In the genomic region with DNA sequence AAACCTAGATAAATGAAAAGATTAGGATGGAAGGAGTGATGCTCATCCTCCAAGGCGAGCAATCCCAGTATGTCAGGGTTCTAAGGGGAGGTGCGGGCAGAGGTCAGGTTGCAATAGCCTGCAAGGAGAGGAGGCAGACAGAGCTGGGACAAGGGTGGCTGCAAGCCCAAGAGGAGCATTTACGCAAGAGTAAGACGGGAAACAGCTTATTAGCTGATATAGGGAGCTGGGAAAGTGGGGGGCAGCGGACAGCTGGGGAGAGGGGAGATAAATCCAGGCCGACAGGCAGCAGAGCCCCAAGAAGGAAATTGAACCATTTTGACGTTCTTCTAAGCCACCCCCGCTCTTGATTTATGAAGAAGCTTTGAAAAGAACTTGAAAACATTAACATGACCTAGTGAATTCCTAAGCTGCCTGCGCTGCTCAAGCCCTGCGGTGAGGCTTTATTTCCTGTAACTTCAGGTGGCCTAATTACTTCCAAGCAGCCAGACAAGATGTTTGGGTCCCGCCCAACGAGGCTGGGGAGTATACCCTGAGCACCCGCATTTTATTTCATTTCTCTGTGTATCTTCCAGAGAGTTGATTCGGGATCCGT, we compare ENCODE assay signal across 14 mouse cellular contexts.
DNase-seq lines count a peak whose midpoint lies in the region; ATAC-seq and TF ChIP-seq lines count a peak whose summit lies in the region.
"Had no signal": no experiment of that assay in that cellular context is flagged by ENCODE, and none has a peak within 500 bp of the region (broad histone marks: within the 10 kb centered on the region; RNA-seq: fewer than 3 reads in every experiment).

No protein-coding gene starts in this region.

- intact Hi-C loops in heart, postnatal 14 days (cut with DNase I) = no loop called here

- H3K36me3 ChIP-seq in heart, embryonic 10.5 days = peaks cover 45% of the 10 kb centered on the region
- H3K36me3 ChIP-seq in E14TG2a.4 (ENCODE audit: insufficient read depth, low read length) = peaks cover 7% of the 10 kb centered on the region
- H3K36me3 ChIP-seq in embryonic facial prominence, embryonic 15.5 days = peaks cover 8% of the 10 kb centered on the region

- H3K4me1 ChIP-seq in heart, embryonic 10.5 days = peaks cover 16% of the 10 kb centered on the region
- peaks cover 14% of the 10 kb centered on the region for H3K4me1 ChIP-seq in E14TG2a.4 (replicated peaks; ENCODE audit: low read depth, low read length)
- H3K4me1 ChIP-seq in embryonic facial prominence, embryonic 15.5 days = peaks cover 12% of the 10 kb centered on the region

- no peak overlapping the region for H3K4me3 ChIP-seq in heart, embryonic 10.5 days
- H3K4me3 ChIP-seq in E14TG2a.4 (replicated peaks; ENCODE audit: low read length) = peak overlapping the region; percentile 71
- H3K4me3 ChIP-seq in embryonic facial prominence, embryonic 15.5 days (replicated peaks) = no peak overlapping the region
- H3K4me3 ChIP-seq: hindbrain, embryonic 10.5 days had no signal

- ATAC-seq in embryonic facial prominence, embryonic 15.5 days (ENCODE audit: insufficient number of reproducible peaks, low FRiP score, low TSS enrichment, low read depth) = no peak
- no peak for ATAC-seq in monocyte, adult 5-6 weeks (replicated peaks; ENCODE audit: insufficient number of reproducible peaks, low FRiP score, low TSS enrichment, poor library complexity, severe bottlenecking)
- ATAC-seq: Patski had no signal

- H3K9me3 ChIP-seq in heart, embryonic 10.5 days = 0 out of 2 replicates have a peak, but pooled peaks cover under 1% of the 10 kb centered on the region
- H3K9me3 ChIP-seq in E14TG2a.4 (ENCODE audit: low read length) = no peaks in the 10 kb centered on the region
- no peaks in the 10 kb centered on the region for H3K9me3 ChIP-seq in embryonic facial prominence, embryonic 15.5 days (replicated peaks)

- no peak overlapping the region for H3K9ac ChIP-seq in embryonic facial prominence, embryonic 15.5 days

- H3K27me3 ChIP-seq in heart, embryonic 10.5 days (ENCODE audit: insufficient read depth, poor library complexity, severe bottlenecking) = no peaks in the 10 kb centered on the region
- H3K27me3 ChIP-seq in E14TG2a.4 (ENCODE audit: insufficient read depth, low read length) = no peaks in the 10 kb centered on the region
- H3K27me3 ChIP-seq in embryonic facial prominence, embryonic 15.5 days = no peaks in the 10 kb centered on the region
- H3K27me3 ChIP-seq: Patski had no signal

- H3K4me2 ChIP-seq in embryonic facial prominence, embryonic 15.5 days (replicated peaks) = no peak overlapping the region

- DNase-seq in heart, embryonic 10.5 days (ENCODE audit: low spot score) = no peak
- no peak for DNase-seq in heart, postnatal 14 days
- peak; percentile 49 for DNase-seq in kidney, postnatal 10 days
- no peak for DNase-seq in left cerebral cortex, adult 9 months (ENCODE audit: low spot score in 2 of 2)
- no peak for DNase-seq in cerebellum, adult 9-11 months
- DNase-seq: B cell, adult 2 months; layer of hippocampus, postnatal 36 days; lung, adult 18-20 months; retina, postnatal 1 day had no signal

- TF ChIP-seq CTCF in E14TG2a.4 (conservative IDR thresholded peaks at IDR 0.05; ENCODE audit: low read length) = no peak

- peak overlapping the region; percentile 56; the same call in 1 of the 2 replicates for H3K27ac ChIP-seq in heart, embryonic 10.5 days
- peak overlapping the region; percentile 8; the same call in 1 of the 2 replicates for H3K27ac ChIP-seq in embryonic facial prominence, embryonic 15.5 days (replicated peaks)

- 68% methylated on average over 15 of the region's 15 CpGs for WGBS in heart, embryonic 10.5 days
- WGBS in embryonic facial prominence, embryonic 15.5 days = 38% methylated on average over 15 of the region's 15 CpGs
